19 mouse cellular contexts compared by ENCODE assay signal in genomic region chr7:34208027-34208745, GRCm38 (mm10). TPM values are rescaled to one million over a fixed set of nuclear protein-coding genes. Genes with fewer than 3 reads are reported as not detected.
DNase-seq lines count a peak whose midpoint lies in the region; ATAC-seq and TF ChIP-seq lines count a peak whose summit lies in the region.
"Had no signal": no experiment of that assay in that cellular context is flagged by ENCODE, and none has a peak within 500 bp of the region (broad histone marks: within the 10 kb centered on the region; RNA-seq: fewer than 3 reads in every experiment).

No protein-coding gene starts in this region.

- no peak overlapping the region for H3K27ac ChIP-seq in hindbrain, postnatal 0 days
- H3K27ac ChIP-seq in hindbrain, embryonic 10.5 days, result no peak overlapping the region
- H3K27ac ChIP-seq in midbrain, postnatal 0 days (ENCODE audit: low read depth, low read length), result no peak overlapping the region
- H3K27ac ChIP-seq in midbrain, embryonic 13.5 days, result no peak overlapping the region
- H3K27ac ChIP-seq in heart, embryonic 10.5 days, result no peak overlapping the region
- H3K27ac ChIP-seq: embryonic facial prominence, embryonic 13.5 days; forebrain, embryonic 15.5 days; limb, embryonic 10.5 days had no signal

- H3K4me1 ChIP-seq in hindbrain, postnatal 0 days (ENCODE audit: insufficient read depth, low read length), result no peaks in the 10 kb centered on the region
- H3K4me1 ChIP-seq in hindbrain, embryonic 10.5 days (replicated peaks), result no peaks in the 10 kb centered on the region
- H3K4me1 ChIP-seq in midbrain, postnatal 0 days (ENCODE audit: insufficient read depth, low read length), result no peaks in the 10 kb centered on the region
- no peaks in the 10 kb centered on the region for H3K4me1 ChIP-seq in midbrain, embryonic 13.5 days (replicated peaks)
- H3K4me1 ChIP-seq in heart, embryonic 10.5 days, result 0 out of 2 replicates have a peak, but pooled peaks cover 3% of the 10 kb centered on the region
- H3K4me1 ChIP-seq: embryonic facial prominence, embryonic 13.5 days; forebrain, embryonic 15.5 days; limb, embryonic 10.5 days had no signal

- H3K36me3 ChIP-seq in hindbrain, postnatal 0 days (ENCODE audit: insufficient read depth, low read length), result peaks cover 92% of the 10 kb centered on the region
- H3K36me3 ChIP-seq in hindbrain, embryonic 10.5 days, result peaks cover 100% of the 10 kb centered on the region
- peaks cover 90% of the 10 kb centered on the region for H3K36me3 ChIP-seq in midbrain, postnatal 0 days (ENCODE audit: insufficient read depth, low read length)
- H3K36me3 ChIP-seq in midbrain, embryonic 13.5 days, result peaks cover 100% of the 10 kb centered on the region
- peaks cover 100% of the 10 kb centered on the region for H3K36me3 ChIP-seq in heart, embryonic 10.5 days

- H3K4me3 ChIP-seq in hindbrain, postnatal 0 days (ENCODE audit: low read length), result no peak overlapping the region
- no peak overlapping the region for H3K4me3 ChIP-seq in hindbrain, embryonic 10.5 days
- H3K4me3 ChIP-seq in midbrain, postnatal 0 days (ENCODE audit: low read depth, low read length), result no peak overlapping the region
- H3K4me3 ChIP-seq in midbrain, embryonic 13.5 days (replicated peaks), result no peak overlapping the region
- no peak overlapping the region for H3K4me3 ChIP-seq in heart, embryonic 10.5 days
- H3K4me3 ChIP-seq: embryonic facial prominence, embryonic 13.5 days; forebrain, embryonic 15.5 days; limb, embryonic 10.5 days had no signal

- TF ChIP-seq CTCF in hindbrain, postnatal 0 days (IDR thresholded peaks at IDR 0.05; ENCODE audit: low read depth), result peak; percentile 32; the same call in 1 of the 2 replicates
- peak; percentile 22; the same call in 1 of the 2 replicates for TF ChIP-seq CTCF in midbrain, postnatal 0 days (IDR thresholded peaks at IDR 0.05)

- DNase-seq in hindbrain, postnatal 0 days (ENCODE audit: low spot score), result no peak
- no peak for DNase-seq in hindbrain, embryonic 10.5 days (ENCODE audit: low spot score)
- DNase-seq in midbrain, postnatal 0 days (ENCODE audit: low spot score), result no peak
- DNase-seq in right cerebral cortex, postnatal 4 days, result no peak
- no peak for DNase-seq in heart, embryonic 10.5 days (ENCODE audit: low spot score)
- DNase-seq: cerebellum, postnatal 14 days; heart, postnatal 4 days; kidney, adult 8-10 months; layer of hippocampus, adult 9-11 months; lung, postnatal 10 days had no signal

- no peaks in the 10 kb centered on the region for H3K9me3 ChIP-seq in hindbrain, postnatal 0 days (ENCODE audit: low read length)
- no peaks in the 10 kb centered on the region for H3K9me3 ChIP-seq in hindbrain, embryonic 10.5 days
- no peaks in the 10 kb centered on the region for H3K9me3 ChIP-seq in midbrain, postnatal 0 days (ENCODE audit: low read length)
- no peaks in the 10 kb centered on the region for H3K9me3 ChIP-seq in midbrain, embryonic 13.5 days
- H3K9me3 ChIP-seq in heart, embryonic 10.5 days, result no peaks in the 10 kb centered on the region
- H3K9me3 ChIP-seq: embryonic facial prominence, embryonic 13.5 days; forebrain, embryonic 15.5 days; limb, embryonic 10.5 days had no signal

- WGBS in hindbrain, postnatal 0 days, result 90% methylated on average over 9 of the region's 9 CpGs
- WGBS in hindbrain, embryonic 10.5 days, result 91% methylated on average over 9 of the region's 9 CpGs
- WGBS in midbrain, postnatal 0 days, result 90% methylated on average over 9 of the region's 9 CpGs
- 87% methylated on average over 9 of the region's 9 CpGs for WGBS in midbrain, embryonic 13.5 days
- 93% methylated on average over 9 of the region's 9 CpGs for WGBS in heart, embryonic 10.5 days

- H3K9ac ChIP-seq in hindbrain, postnatal 0 days (replicated peaks; ENCODE audit: low read length), result no peak overlapping the region
- no peak overlapping the region for H3K9ac ChIP-seq in midbrain, postnatal 0 days (replicated peaks; ENCODE audit: low read length, poor library complexity, severe bottlenecking)
- H3K9ac ChIP-seq in midbrain, embryonic 13.5 days (replicated peaks), result no peak overlapping the region
- H3K9ac ChIP-seq: embryonic facial prominence, embryonic 13.5 days; forebrain, embryonic 15.5 days had no signal

- H3K4me2 ChIP-seq in hindbrain, postnatal 0 days (ENCODE audit: low read depth, low read length), result no peak overlapping the region
- H3K4me2 ChIP-seq in midbrain, postnatal 0 days (ENCODE audit: low read depth, low read length, poor library complexity, severe bottlenecking), result no peak overlapping the region
- no peak overlapping the region for H3K4me2 ChIP-seq in midbrain, embryonic 13.5 days (replicated peaks)
- H3K4me2 ChIP-seq: embryonic facial prominence, embryonic 13.5 days; forebrain, embryonic 15.5 days had no signal

- no peaks in the 10 kb centered on the region for H3K27me3 ChIP-seq in hindbrain, postnatal 0 days (ENCODE audit: insufficient read depth, low read length)
- H3K27me3 ChIP-seq in hindbrain, embryonic 10.5 days (ENCODE audit: insufficient read depth, poor library complexity, severe bottlenecking), result no peaks in the 10 kb centered on the region
- H3K27me3 ChIP-seq in midbrain, postnatal 0 days (ENCODE audit: insufficient read depth, low read length), result no peaks in the 10 kb centered on the region
- no peaks in the 10 kb centered on the region for H3K27me3 ChIP-seq in midbrain, embryonic 13.5 days
- no peaks in the 10 kb centered on the region for H3K27me3 ChIP-seq in heart, embryonic 10.5 days (ENCODE audit: insufficient read depth, poor library complexity, severe bottlenecking)
- H3K27me3 ChIP-seq: embryonic facial prominence, embryonic 13.5 days; forebrain, embryonic 15.5 days had no signal

- no peak for ATAC-seq in hindbrain, postnatal 0 days
- ATAC-seq in midbrain, postnatal 0 days (ENCODE audit: low FRiP score), result no peak
- ATAC-seq in midbrain, embryonic 13.5 days, result no peak
- ATAC-seq in common myeloid progenitor, adult 5-6 weeks (replicated peaks; ENCODE audit: low read depth, poor library complexity, severe bottlenecking), result peak; percentile 37
- ATAC-seq: forebrain, embryonic 15.5 days; midbrain, embryonic 16.5 days had no signal

RNA-seq across cellular contexts. Expression of gene Pdcd2l, which starts 11.7 kb away (rescaled TPM):
- total RNA-seq in hindbrain, postnatal 0 days (2014; rRNA removed), result 37.6 and 42.7 TPM in 2 replicates
- polyA plus RNA-seq in hindbrain, postnatal 0 days (2015; fragmentation: Nextera tagmentation; extraction: Ambion mirVana), result 61.6 and 65.7 TPM in 2 replicates
- 82.2 and 85.5 TPM in 2 replicates for polyA plus RNA-seq in hindbrain, embryonic 10.5 days (2016; fragmentation: Nextera tagmentation; extraction: Ambion mirVana)
- 35.0 and 39.7 TPM in 2 replicates for total RNA-seq in midbrain, postnatal 0 days (2014; rRNA removed)
- 64.4 and 68.0 TPM in 2 replicates for polyA plus RNA-seq in midbrain, postnatal 0 days (2015; fragmentation: Nextera tagmentation; extraction: Ambion mirVana)
- polyA plus RNA-seq in midbrain, embryonic 13.5 days (2015; fragmentation: Nextera tagmentation; extraction: Ambion mirVana), result 87.3 and 87.9 TPM in 2 replicates
- total RNA-seq in common myeloid progenitor, adult 5-6 weeks (2017), result 40.1 and 55.1 TPM in 2 replicates
- polyA plus RNA-seq in heart, embryonic 10.5 days (2016; fragmentation: Nextera tagmentation; extraction: Ambion mirVana), result 65.2 and 67.5 TPM in 2 replicates

RNA-seq across cellular contexts. Expression of gene Gpi1, which starts 21.9 kb away (rescaled TPM):
- 389 and 393 TPM in 2 replicates for total RNA-seq in hindbrain, postnatal 0 days (2014; rRNA removed)
- polyA plus RNA-seq in hindbrain, postnatal 0 days (2015; fragmentation: Nextera tagmentation; extraction: Ambion mirVana), result 413 and 448 TPM in 2 replicates
- polyA plus RNA-seq in hindbrain, embryonic 10.5 days (2016; fragmentation: Nextera tagmentation; extraction: Ambion mirVana), result 313 and 393 TPM in 2 replicates
- 300 and 325 TPM in 2 replicates for total RNA-seq in midbrain, postnatal 0 days (2014; rRNA removed)
- polyA plus RNA-seq in midbrain, postnatal 0 days (2015; fragmentation: Nextera tagmentation; extraction: Ambion mirVana), result 357 and 374 TPM in 2 replicates
- polyA plus RNA-seq in midbrain, embryonic 13.5 days (2015; fragmentation: Nextera tagmentation; extraction: Ambion mirVana), result 191 and 203 TPM in 2 replicates
- 250 and 350 TPM in 2 replicates for total RNA-seq in common myeloid progenitor, adult 5-6 weeks (2017)
- polyA plus RNA-seq in heart, embryonic 10.5 days (2016; fragmentation: Nextera tagmentation; extraction: Ambion mirVana), result 650 and 828 TPM in 2 replicates

RNA-seq across cellular contexts. Expression of gene Uba2, which starts 38.8 kb away (rescaled TPM):
- 108 and 118 TPM in 2 replicates for total RNA-seq in hindbrain, postnatal 0 days (2014; rRNA removed)
- polyA plus RNA-seq in hindbrain, postnatal 0 days (2015; fragmentation: Nextera tagmentation; extraction: Ambion mirVana), result 123 and 127 TPM in 2 replicates
- 239 and 277 TPM in 2 replicates for polyA plus RNA-seq in hindbrain, embryonic 10.5 days (2016; fragmentation: Nextera tagmentation; extraction: Ambion mirVana)
- total RNA-seq in midbrain, postnatal 0 days (2014; rRNA removed), result 142 and 145 TPM in 2 replicates
- 119 and 120 TPM in 2 replicates for polyA plus RNA-seq in midbrain, postnatal 0 days (2015; fragmentation: Nextera tagmentation; extraction: Ambion mirVana)
- polyA plus RNA-seq in midbrain, embryonic 13.5 days (2015; fragmentation: Nextera tagmentation; extraction: Ambion mirVana), result 215 and 224 TPM in 2 replicates
- total RNA-seq in common myeloid progenitor, adult 5-6 weeks (2017), result 182 and 188 TPM in 2 replicates
- polyA plus RNA-seq in heart, embryonic 10.5 days (2016; fragmentation: Nextera tagmentation; extraction: Ambion mirVana), result 154 and 197 TPM in 2 replicates

RNA-seq across cellular contexts. Expression of gene Gm6096, which starts 42.7 kb away (rescaled TPM):
- total RNA-seq in hindbrain, postnatal 0 days (2014; rRNA removed), result not detected in 2 replicates
- not detected in 2 replicates for polyA plus RNA-seq in hindbrain, postnatal 0 days (2015; fragmentation: Nextera tagmentation; extraction: Ambion mirVana)
- not detected in 2 replicates for polyA plus RNA-seq in hindbrain, embryonic 10.5 days (2016; fragmentation: Nextera tagmentation; extraction: Ambion mirVana)
- total RNA-seq in midbrain, postnatal 0 days (2014; rRNA removed), result not detected in 2 replicates
- polyA plus RNA-seq in midbrain, postnatal 0 days (2015; fragmentation: Nextera tagmentation; extraction: Ambion mirVana), result not detected in 2 replicates
- 0.44 TPM in 1 of 2 replicates, not detected in the other for polyA plus RNA-seq in midbrain, embryonic 13.5 days (2015; fragmentation: Nextera tagmentation; extraction: Ambion mirVana)
- total RNA-seq in common myeloid progenitor, adult 5-6 weeks (2017), result not detected in 2 replicates
- polyA plus RNA-seq in heart, embryonic 10.5 days (2016; fragmentation: Nextera tagmentation; extraction: Ambion mirVana), result 0.57 TPM in 1 of 2 replicates, not detected in the other
- total RNA-seq: heart, postnatal 4 days had no signal
- polyA plus RNA-seq: embryonic facial prominence, embryonic 13.5 days; forebrain, embryonic 15.5 days; gonadal fat pad, adult 2 months; limb, embryonic 10.5 days; midbrain, embryonic 16.5 days; neural tube, embryonic 14.5 days; thymus, postnatal 0 days had no signal
